Mouse (Mus musculus): ENCODE data around the gene Hsd3b6. TPM values are rescaled to one million over a fixed set of nuclear protein-coding genes. Genes with fewer than 3 reads are reported as not detected.
"Not testable (repeated sequence)": the region's sequence is repeated elsewhere in the genome, so short reads cannot be mapped to it uniquely, and the experiment has no call there.

Hsd3b6 gene
- total and polyA plus RNA-seq, 3 experiments = 0.05 TPM; not detected in 2

DNA sequence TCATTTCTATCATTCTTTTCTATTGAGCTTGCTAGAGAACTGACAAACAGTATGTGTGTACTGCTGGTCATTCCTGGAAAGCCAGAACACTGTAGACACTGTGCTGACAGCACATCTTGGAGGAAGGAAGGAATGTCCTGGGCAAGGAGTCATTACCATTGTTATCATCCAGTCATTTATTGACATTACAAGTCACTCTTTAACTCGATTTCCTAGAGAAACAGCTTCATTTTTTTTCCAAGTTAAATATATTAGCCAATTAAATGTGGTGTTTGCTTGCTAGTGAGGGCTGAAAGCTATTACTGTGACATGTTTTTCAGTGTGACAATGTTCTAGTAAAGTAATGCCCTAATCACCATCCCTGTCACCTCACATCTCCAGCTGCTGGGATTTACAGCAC lies 39.4 kb upstream of the Hsd3b6 start:
- no peak overlapping the region for H3K4me3 ChIP-seq (ENCODE audit: low read depth, low read length)
- ATAC-seq (ENCODE audit: extremely low read depth, insufficient number of reproducible peaks, low FRiP score, poor library complexity, severe bottlenecking) = no peak
- no peaks in the 10 kb centered on the region for H3K36me3 ChIP-seq (replicated peaks)
- H3K9me3 ChIP-seq (replicated peaks) = peaks cover 13% of the 10 kb centered on the region
- TF ChIP-seq TAL1 (conservative IDR thresholded peaks at IDR 0.05; ENCODE audit: low read depth, low read length) = no peak
- TF ChIP-seq GATA2 (IDR thresholded peaks at IDR 0.05; ENCODE audit: borderline replicate concordance, low read depth, low read length) = no peak
- no peak for TF ChIP-seq CTCF (IDR thresholded peaks at IDR 0.05; ENCODE audit: low read depth, low read length)
- TF ChIP-seq GATA1 (IDR thresholded peaks at IDR 0.05; ENCODE audit: borderline replicate concordance, low read length) = no peak
- no peak for TF ChIP-seq POLR2AphosphoS5 (IDR thresholded peaks at IDR 0.05; ENCODE audit: insufficient replicate concordance, low read depth, low read length)
- H3K4me1 ChIP-seq (ENCODE audit: insufficient read depth, low read depth, low read length) = no peaks in the 10 kb centered on the region
- no peaks in the 10 kb centered on the region for H3K27me3 ChIP-seq (ENCODE audit: insufficient read depth, low read length)
- DNase-seq (ENCODE audit: low spot score) = no peak

DNA sequence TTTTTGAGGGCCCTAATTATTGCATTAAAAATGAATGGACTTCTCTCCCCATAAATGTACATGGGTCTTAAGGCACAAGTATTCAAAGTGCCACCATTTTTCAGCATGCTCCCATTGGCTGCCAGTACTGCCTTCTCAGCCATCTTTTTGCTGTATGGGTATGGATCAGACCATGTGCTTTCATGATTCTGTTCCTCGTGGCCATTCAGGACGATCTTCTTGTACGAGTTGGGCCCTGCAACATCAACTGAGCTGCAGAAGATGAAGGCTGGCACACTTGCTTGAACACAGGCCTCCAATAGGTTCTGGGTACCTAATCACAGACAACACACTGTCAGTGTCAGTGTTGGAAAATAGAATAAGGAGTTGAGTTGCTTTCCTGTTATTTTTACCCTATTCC lies 38.8 kb upstream of the Hsd3b6 start:
- peaks cover 13% of the 10 kb centered on the region for H3K9me3 ChIP-seq (replicated peaks)
- H3K36me3 ChIP-seq (replicated peaks) = no peaks in the 10 kb centered on the region
- H3K4me3 ChIP-seq (ENCODE audit: low read depth, low read length) = no peak overlapping the region
- ATAC-seq (ENCODE audit: extremely low read depth, insufficient number of reproducible peaks, low FRiP score, poor library complexity, severe bottlenecking) (no peak), DNase-seq (ENCODE audit: low spot score) (no peak)
- H3K27me3 ChIP-seq (ENCODE audit: insufficient read depth, low read length) = no peaks in the 10 kb centered on the region
- TF ChIP-seq POLR2AphosphoS5 (IDR thresholded peaks at IDR 0.05; ENCODE audit: insufficient replicate concordance, low read depth, low read length) (no peak), TAL1 (conservative IDR thresholded peaks at IDR 0.05; ENCODE audit: low read depth, low read length) (no peak), CTCF (IDR thresholded peaks at IDR 0.05; ENCODE audit: low read depth, low read length) (no peak), GATA1 (IDR thresholded peaks at IDR 0.05; ENCODE audit: borderline replicate concordance, low read length) (no peak), GATA2 (IDR thresholded peaks at IDR 0.05; ENCODE audit: borderline replicate concordance, low read depth, low read length) (no peak)
- no peaks in the 10 kb centered on the region for H3K4me1 ChIP-seq (ENCODE audit: insufficient read depth, low read depth, low read length)

DNA sequence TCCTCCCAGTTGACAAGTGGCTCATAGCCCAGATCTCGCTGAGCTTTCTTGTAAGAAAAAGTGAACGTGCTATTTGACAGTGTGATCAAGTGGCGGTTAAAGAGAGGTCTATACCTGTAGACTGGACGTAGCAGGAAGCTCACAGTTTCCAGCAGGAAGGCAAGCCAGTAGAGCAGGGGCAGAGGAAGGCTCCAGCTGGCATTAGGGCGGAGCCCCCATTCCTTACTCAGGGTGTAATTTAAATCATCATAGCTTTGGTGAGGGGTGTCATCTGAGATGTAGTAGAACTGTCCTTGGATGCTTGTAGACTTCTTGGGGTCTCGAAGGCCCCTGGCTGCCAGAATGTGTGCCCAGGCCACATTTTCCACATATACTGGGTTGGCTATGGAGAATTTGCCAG lies 38.4 kb upstream of the Hsd3b6 start:
- no peak for TF ChIP-seq GATA2 (IDR thresholded peaks at IDR 0.05; ENCODE audit: borderline replicate concordance, low read depth, low read length)
- TF ChIP-seq CTCF (IDR thresholded peaks at IDR 0.05; ENCODE audit: low read depth, low read length) = no peak
- TF ChIP-seq GATA1 (IDR thresholded peaks at IDR 0.05; ENCODE audit: borderline replicate concordance, low read length) = no peak
- TF ChIP-seq POLR2AphosphoS5 (IDR thresholded peaks at IDR 0.05; ENCODE audit: insufficient replicate concordance, low read depth, low read length) = no peak
- TF ChIP-seq TAL1 (conservative IDR thresholded peaks at IDR 0.05; ENCODE audit: low read depth, low read length) = no peak
- ATAC-seq (ENCODE audit: extremely low read depth, insufficient number of reproducible peaks, low FRiP score, poor library complexity, severe bottlenecking) (no peak), DNase-seq (ENCODE audit: low spot score) (no peak)
- no peaks in the 10 kb centered on the region for H3K36me3 ChIP-seq (replicated peaks)
- H3K9me3 ChIP-seq (replicated peaks) = peaks cover 13% of the 10 kb centered on the region
- no peak overlapping the region for H3K4me3 ChIP-seq (ENCODE audit: low read depth, low read length)
- H3K4me1 ChIP-seq (ENCODE audit: insufficient read depth, low read depth, low read length) = no peaks in the 10 kb centered on the region
- no peaks in the 10 kb centered on the region for H3K27me3 ChIP-seq (ENCODE audit: insufficient read depth, low read length)

DNA sequence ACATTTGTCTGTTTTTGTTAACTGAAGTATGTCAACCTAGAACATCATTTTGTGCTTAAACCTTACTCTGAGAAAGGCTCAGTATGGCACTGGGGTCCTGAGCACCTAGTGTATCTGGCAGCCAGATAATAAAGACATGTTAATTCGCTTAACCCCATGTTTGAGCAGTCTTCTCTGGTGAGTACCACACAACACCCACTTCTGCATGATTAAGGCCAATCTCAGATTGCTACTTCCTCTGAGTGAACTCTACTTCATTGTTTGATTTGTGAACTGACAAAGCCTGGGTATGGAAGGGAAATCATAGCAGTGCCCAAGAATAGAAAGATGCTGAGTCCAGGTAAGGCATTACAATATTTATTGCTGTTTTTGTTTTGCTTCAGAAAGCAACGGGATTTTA lies 37.6 kb upstream of the Hsd3b6 start:
- Histone ChIP-seq H3K4me3 (ENCODE audit: low read depth, low read length) (no peak overlapping the region), H3K4me1 (ENCODE audit: insufficient read depth, low read depth, low read length) (no peaks in the 10 kb centered on the region), H3K9me3 (replicated peaks) (peaks cover 13% of the 10 kb centered on the region), H3K36me3 (replicated peaks) (no peaks in the 10 kb centered on the region), H3K27me3 (ENCODE audit: insufficient read depth, low read length) (no peaks in the 10 kb centered on the region)
- ATAC-seq (ENCODE audit: extremely low read depth, insufficient number of reproducible peaks, low FRiP score, poor library complexity, severe bottlenecking) (no peak), DNase-seq (ENCODE audit: low spot score) (no peak)
- TF ChIP-seq GATA1 (IDR thresholded peaks at IDR 0.05; ENCODE audit: borderline replicate concordance, low read length) = no peak
- no peak for TF ChIP-seq CTCF (IDR thresholded peaks at IDR 0.05; ENCODE audit: low read depth, low read length)
- no peak for TF ChIP-seq GATA2 (IDR thresholded peaks at IDR 0.05; ENCODE audit: borderline replicate concordance, low read depth, low read length)
- TF ChIP-seq POLR2AphosphoS5 (IDR thresholded peaks at IDR 0.05; ENCODE audit: insufficient replicate concordance, low read depth, low read length) = no peak
- no peak for TF ChIP-seq TAL1 (conservative IDR thresholded peaks at IDR 0.05; ENCODE audit: low read depth, low read length)

DNA sequence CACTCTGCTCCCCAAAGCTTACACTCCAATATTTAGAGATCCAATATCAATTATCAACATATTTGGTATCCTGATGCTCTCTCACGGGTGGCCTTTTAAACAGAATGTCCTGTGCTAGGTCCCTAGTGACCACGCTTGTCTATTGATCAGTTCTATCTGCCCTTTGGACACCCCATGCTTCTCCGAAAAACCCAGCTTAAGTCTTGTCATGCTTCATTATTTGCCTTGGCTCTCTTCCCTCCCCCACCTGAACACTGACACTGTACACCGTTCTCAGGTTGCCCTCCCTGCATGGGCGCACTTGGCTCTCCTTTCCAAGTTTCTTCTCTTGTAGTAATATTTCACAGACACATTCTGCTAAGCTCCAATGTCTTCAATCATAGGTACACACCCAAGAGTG lies 36.0 kb upstream of the Hsd3b6 start:
- DNase-seq (ENCODE audit: low spot score) (no peak), ATAC-seq (ENCODE audit: extremely low read depth, insufficient number of reproducible peaks, low FRiP score, poor library complexity, severe bottlenecking) (no peak)
- no peaks in the 10 kb centered on the region for H3K27me3 ChIP-seq (ENCODE audit: insufficient read depth, low read length)
- H3K4me3 ChIP-seq (ENCODE audit: low read depth, low read length) = no peak overlapping the region
- TF ChIP-seq TAL1 (conservative IDR thresholded peaks at IDR 0.05; ENCODE audit: low read depth, low read length) (no peak), GATA2 (IDR thresholded peaks at IDR 0.05; ENCODE audit: borderline replicate concordance, low read depth, low read length) (no peak), CTCF (IDR thresholded peaks at IDR 0.05; ENCODE audit: low read depth, low read length) (no peak), POLR2AphosphoS5 (IDR thresholded peaks at IDR 0.05; ENCODE audit: insufficient replicate concordance, low read depth, low read length) (no peak), GATA1 (IDR thresholded peaks at IDR 0.05; ENCODE audit: borderline replicate concordance, low read length) (no peak)
- no peaks in the 10 kb centered on the region for H3K4me1 ChIP-seq (ENCODE audit: insufficient read depth, low read depth, low read length)
- peaks cover 11% of the 10 kb centered on the region for H3K9me3 ChIP-seq (replicated peaks)
- H3K36me3 ChIP-seq (replicated peaks) = no peaks in the 10 kb centered on the region

DNA sequence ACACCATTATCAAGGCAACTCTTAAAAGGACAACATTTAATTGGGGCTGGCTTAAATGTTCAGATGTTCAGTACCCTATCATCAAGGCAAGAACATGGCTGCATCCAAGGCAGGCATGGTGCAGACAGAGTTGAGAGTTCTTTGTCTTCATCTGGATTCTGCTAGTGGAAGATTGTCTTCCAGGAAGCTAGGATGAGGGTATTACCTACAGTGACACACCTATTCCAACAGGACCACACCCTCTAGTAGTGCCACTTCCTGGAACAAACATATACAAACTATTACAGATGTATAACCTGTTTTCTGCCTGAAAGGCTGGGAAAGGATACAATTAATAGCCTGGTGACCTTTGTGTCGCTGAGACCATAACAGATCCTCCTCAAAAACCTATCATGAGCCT lies 34.7 kb upstream of the Hsd3b6 start:
- DNase-seq (ENCODE audit: low spot score) (no peak), ATAC-seq (ENCODE audit: extremely low read depth, insufficient number of reproducible peaks, low FRiP score, poor library complexity, severe bottlenecking) (no peak)
- H3K9me3 ChIP-seq (replicated peaks) = peaks cover 9% of the 10 kb centered on the region
- H3K27me3 ChIP-seq (ENCODE audit: insufficient read depth, low read length) = no peaks in the 10 kb centered on the region
- H3K4me3 ChIP-seq (ENCODE audit: low read depth, low read length) = no peak overlapping the region
- H3K36me3 ChIP-seq (replicated peaks) = no peaks in the 10 kb centered on the region
- TF ChIP-seq POLR2AphosphoS5 (IDR thresholded peaks at IDR 0.05; ENCODE audit: insufficient replicate concordance, low read depth, low read length) (no peak), TAL1 (conservative IDR thresholded peaks at IDR 0.05; ENCODE audit: low read depth, low read length) (no peak), CTCF (IDR thresholded peaks at IDR 0.05; ENCODE audit: low read depth, low read length) (no peak), GATA2 (IDR thresholded peaks at IDR 0.05; ENCODE audit: borderline replicate concordance, low read depth, low read length) (no peak), GATA1 (IDR thresholded peaks at IDR 0.05; ENCODE audit: borderline replicate concordance, low read length) (no peak)
- H3K4me1 ChIP-seq (ENCODE audit: insufficient read depth, low read depth, low read length) = no peaks in the 10 kb centered on the region

DNA sequence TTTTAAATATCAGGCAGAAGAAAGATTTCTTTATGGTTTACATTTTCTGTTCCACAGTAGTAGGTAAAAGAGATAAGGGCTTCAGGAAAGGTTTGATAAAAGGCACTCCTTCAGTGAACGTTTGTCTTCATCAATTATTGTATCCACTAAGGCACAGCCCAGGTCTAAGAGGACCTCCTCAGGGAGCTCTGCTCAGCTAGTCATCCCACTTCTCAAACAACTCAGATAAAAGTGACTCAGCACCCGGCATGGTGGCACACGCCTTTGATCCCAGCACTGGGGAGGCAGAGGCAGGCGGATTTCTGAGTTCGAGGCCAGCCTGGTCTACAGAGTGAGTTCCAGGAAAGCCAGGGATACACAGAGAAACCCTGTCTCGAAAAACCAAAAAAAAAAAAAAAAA lies 1.6 kb downstream of the Hsd3b6 start:
- not testable (repeated sequence) for H3K27me3 ChIP-seq (ENCODE audit: insufficient read depth, low read length); H3K4me1 ChIP-seq (ENCODE audit: insufficient read depth, low read depth, low read length); DNase-seq (ENCODE audit: low spot score); H3K36me3 ChIP-seq (replicated peaks); ATAC-seq (ENCODE audit: extremely low read depth, insufficient number of reproducible peaks, low FRiP score, poor library complexity, severe bottlenecking); H3K9me3 ChIP-seq (replicated peaks); H3K4me3 ChIP-seq (ENCODE audit: low read depth, low read length)

DNA sequence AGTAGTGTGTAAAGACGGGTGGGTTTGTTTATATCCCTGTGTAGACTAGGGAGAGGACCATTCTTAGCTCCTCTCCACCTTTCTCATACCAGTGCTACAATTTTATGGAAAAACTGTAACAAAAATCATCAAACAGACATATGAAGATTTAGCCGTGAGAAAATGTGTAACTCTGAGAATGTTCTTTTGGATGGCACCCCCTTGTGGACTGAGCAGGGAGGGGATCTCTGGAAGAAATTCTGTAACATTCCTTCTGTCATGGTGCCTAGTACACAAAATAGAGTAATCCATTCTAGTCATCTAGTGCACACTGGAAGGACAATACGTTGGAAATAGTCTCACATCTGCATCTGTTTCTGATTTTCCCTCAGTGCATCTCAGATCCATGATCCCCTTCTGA lies 9.2 kb downstream of the Hsd3b6 start:
- not testable (repeated sequence) for H3K36me3 ChIP-seq (replicated peaks); H3K4me3 ChIP-seq (ENCODE audit: low read depth, low read length); H3K27me3 ChIP-seq (ENCODE audit: insufficient read depth, low read length); H3K4me1 ChIP-seq (ENCODE audit: insufficient read depth, low read depth, low read length); H3K9me3 ChIP-seq (replicated peaks); DNase-seq (ENCODE audit: low spot score); ATAC-seq (ENCODE audit: extremely low read depth, insufficient number of reproducible peaks, low FRiP score, poor library complexity, severe bottlenecking)
